Mouse (Mus musculus): ENCODE results near the gene Wnt5b.

DNA sequence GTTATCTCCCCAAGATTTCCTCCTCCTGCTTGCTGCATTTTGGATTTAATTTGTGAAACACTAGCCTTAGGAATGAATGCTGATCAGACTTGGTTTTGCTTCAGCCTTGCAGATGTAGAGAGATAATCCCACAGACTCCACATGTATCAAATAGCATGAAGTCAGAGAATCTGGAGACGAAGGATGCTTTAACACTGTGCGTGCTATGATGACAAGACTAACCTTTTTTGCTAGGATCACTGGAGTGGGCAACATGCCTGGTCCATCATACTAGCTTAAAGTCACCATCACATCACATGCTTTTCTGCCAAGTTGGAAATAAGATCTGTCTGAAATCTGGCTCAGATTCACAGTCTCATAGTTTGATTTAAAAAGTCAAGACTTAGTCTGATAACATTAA is 43.8 kb upstream of the Wnt5b start:
- TF ChIP-seq CTCF (IDR thresholded peaks at IDR 0.05; ENCODE audit: low read depth, low read length) = no peak
- no peak for TF ChIP-seq POLR2A (IDR thresholded peaks at IDR 0.05; ENCODE audit: borderline replicate concordance, low read depth, low read length)
